Mouse (Mus musculus): ENCODE results near the gene Pde10a. TPM values are rescaled to one million over a fixed set of nuclear protein-coding genes. Genes with fewer than 3 reads are reported as not detected.

Gene Pde10a
- 1 to 10 TPM; 7.5 to 8.4 TPM for total RNA-seq (2021)
- long read RNA-seq, experiment 1, full-length matches to known transcripts: 3 of 6 reads
- long read RNA-seq, experiment 1, partial matches to known transcripts: 1 of 6 reads
- long read RNA-seq, experiment 1, other reads (novel, unspliced or antisense): 2 of 6 reads
- long read RNA-seq, experiment 2, full-length matches to known transcripts: 3 of 6 reads
- long read RNA-seq, experiment 2, partial matches to known transcripts: 2 of 6 reads
- long read RNA-seq, experiment 2, other reads (novel, unspliced or antisense): 1 of 6 reads

GRCm38 (mm10) chr17:8525225-8525721, at the start of gene Pde10a:
Pde10a (plus strand) TSS chr17:8525372.
- DNase-seq (ENCODE audit: low spot score in 2 of 2): peak in 1 of 2 experiments; percentile 45

- no peak for DNase-seq (ENCODE audit: low spot score in 2 of 2)
These were observed 46.6 kb upstream of the Pde10a start for GRCm38 (mm10) chr17:8478554-8478953.

- no peak for DNase-seq (ENCODE audit: low spot score in 2 of 2)
These were observed 45.6 kb upstream of the Pde10a start for GRCm38 (mm10) chr17:8479493-8480128.

- DNase-seq (ENCODE audit: low spot score in 2 of 2): no peak
These were observed 43.4 kb upstream of the Pde10a start for GRCm38 (mm10) chr17:8481797-8482196.

- DNase-seq (ENCODE audit: low spot score in 2 of 2): no peak
These were observed 42.3 kb upstream of the Pde10a start for GRCm38 (mm10) chr17:8482876-8483275.

- no peak for DNase-seq (ENCODE audit: low spot score in 2 of 2)
These were observed 40.9 kb upstream of the Pde10a start for GRCm38 (mm10) chr17:8484246-8484645.

- no peak for DNase-seq (ENCODE audit: low spot score in 2 of 2)
These were observed 40.0 kb upstream of the Pde10a start for GRCm38 (mm10) chr17:8485146-8485545.

GRCm38 (mm10) chr17:8487824-8488223, 37.3 kb upstream of the Pde10a start:
- peak in 1 of 2 experiments; percentile 40 for DNase-seq (ENCODE audit: low spot score in 2 of 2)

GRCm38 (mm10) chr17:8490971-8491370, 34.2 kb upstream of the Pde10a start:
- no peak for DNase-seq (ENCODE audit: low spot score in 2 of 2)

GRCm38 (mm10) chr17:8493461-8493860, 31.7 kb upstream of the Pde10a start:
- no peak for DNase-seq (ENCODE audit: low spot score in 2 of 2)

- no peak for DNase-seq (ENCODE audit: low spot score in 2 of 2)
These were observed 27.0 kb upstream of the Pde10a start for GRCm38 (mm10) chr17:8498151-8498550.

- DNase-seq (ENCODE audit: low spot score in 2 of 2): no peak
These were observed 26.5 kb upstream of the Pde10a start for GRCm38 (mm10) chr17:8498655-8499054.

- DNase-seq (ENCODE audit: low spot score in 2 of 2): no peak
These were observed 25.5 kb upstream of the Pde10a start for GRCm38 (mm10) chr17:8499564-8500117.

- DNase-seq (ENCODE audit: low spot score in 2 of 2): no peak
These were observed 20.8 kb upstream of the Pde10a start for GRCm38 (mm10) chr17:8504381-8504780.

- peak; percentile 67 to 82 for DNase-seq (ENCODE audit: low spot score in 2 of 2)
These were observed 19.3 kb upstream of the Pde10a start for GRCm38 (mm10) chr17:8505669-8506426.

GRCm38 (mm10) chr17:8506726-8507125, 18.4 kb upstream of the Pde10a start:
- DNase-seq (ENCODE audit: low spot score in 2 of 2): no peak

- no peak for DNase-seq (ENCODE audit: low spot score in 2 of 2)
These were observed 17.5 kb upstream of the Pde10a start for GRCm38 (mm10) chr17:8507654-8508053.

- peak; percentile 55 to 76 for DNase-seq (ENCODE audit: low spot score in 2 of 2)
These were observed 16.6 kb upstream of the Pde10a start for GRCm38 (mm10) chr17:8508305-8509141.

- no peak for DNase-seq (ENCODE audit: low spot score in 2 of 2)
These were observed 9.2 kb upstream of the Pde10a start for GRCm38 (mm10) chr17:8516006-8516405.

- DNase-seq (ENCODE audit: low spot score in 2 of 2): no peak
These were observed 1.2 kb upstream of the Pde10a start for GRCm38 (mm10) chr17:8523986-8524385.
